Mouse (Mus musculus) brown adipose tissue, adult 24 weeks (tissue): ENCODE results near the gene Rbp3. TPM values are rescaled to one million over a fixed set of nuclear protein-coding genes. Genes with fewer than 3 reads are reported as not detected.

Experiments
- H3K27ac ChIP-seq: fragments of 200-500 bp; replicated peaks from 2 replicates; pipeline ENCODE4 v1.5.1; 2012; ENCODE audit warnings: low read depth, mild to moderate bottlenecking, low read length
- H3K4me1 ChIP-seq: fragments of 200-500 bp; 2 replicates; pipeline ENCODE4 v1.6.1; 2012; ENCODE audit warnings: low read length, mixed read lengths; ENCODE audit not compliant: control insufficient read depth, insufficient read depth, insufficient read length
- H3K4me3 ChIP-seq: fragments of 200-500 bp; 2 replicates; pipeline ENCODE4 v1.5.1; 2012; ENCODE audit warnings: low read depth, mild to moderate bottlenecking, low read length, moderate library complexity; ENCODE audit not compliant: insufficient read depth
- polyA plus RNA-seq: library from polyadenylated mRNA; stranded (reverse); fragments of >200 nt; gene quantifications from 2 replicates; pipeline ENCODE4 v1.2.4, GENCODE M21; 2012; ENCODE audit not compliant: missing spikeins, insufficient read depth, insufficient read length

Gene Rbp3
- polyA plus RNA-seq, 1 experiment, result not detected

DNA sequence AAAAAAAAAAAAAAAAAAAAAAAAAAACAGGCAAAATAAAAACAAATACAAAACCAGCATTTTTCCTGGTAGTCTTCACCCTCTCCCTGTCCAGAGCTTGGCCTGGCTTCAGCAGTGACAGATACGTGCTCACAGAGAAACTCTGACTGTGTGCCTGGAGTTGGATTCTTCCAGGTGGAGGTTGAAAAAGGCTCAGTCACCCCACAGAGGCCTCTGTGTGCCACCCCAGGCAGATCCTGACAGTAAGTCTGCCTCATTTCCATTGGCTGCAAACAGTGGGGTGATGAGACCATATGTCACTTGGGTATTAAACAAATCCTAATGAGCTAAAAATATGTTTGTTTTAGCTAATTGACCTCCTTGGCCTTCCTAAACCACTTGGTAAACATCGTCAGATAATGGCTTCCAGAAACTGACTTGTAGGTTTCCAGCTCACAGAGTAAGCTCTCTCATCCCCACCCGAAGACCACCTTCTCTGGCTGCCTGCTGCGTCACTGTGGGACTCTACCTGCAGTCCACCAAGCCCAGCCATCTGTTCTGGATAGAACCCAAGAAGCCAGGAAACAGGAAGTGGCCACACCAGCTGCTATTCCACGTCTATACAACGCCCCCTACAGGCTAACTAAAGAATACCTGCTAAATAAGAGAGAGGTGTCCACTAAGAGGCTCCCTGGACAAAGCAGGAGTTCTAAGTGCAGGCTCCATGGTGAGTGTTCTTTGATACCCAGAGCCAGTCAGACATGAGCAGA is 1.4 kb upstream of the Rbp3 start:
- H3K4me1 ChIP-seq, result no peaks in the 10 kb centered on the region
- H3K4me3 ChIP-seq, result no peak overlapping the region
- H3K27ac ChIP-seq, result no peak overlapping the region

DNA sequence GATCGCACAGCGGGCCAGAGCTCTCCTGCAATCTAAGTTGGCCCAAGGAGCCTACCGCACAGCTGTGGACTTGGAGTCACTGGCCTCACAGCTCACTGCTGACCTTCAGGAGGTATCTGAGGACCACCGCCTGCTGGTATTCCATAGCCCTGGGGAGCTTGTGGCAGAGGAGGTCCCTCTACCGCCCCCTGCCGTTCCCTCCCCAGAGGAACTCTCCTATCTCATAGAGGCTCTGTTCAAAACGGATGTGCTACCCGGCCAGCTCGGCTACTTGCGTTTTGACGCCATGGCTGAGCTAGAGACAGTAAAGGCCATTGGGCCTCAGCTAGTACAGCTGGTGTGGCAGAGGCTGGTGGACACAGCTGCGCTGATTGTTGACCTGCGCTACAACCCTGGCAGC is 2.3 kb downstream of the Rbp3 start:
- Histone ChIP-seq H3K4me1 (no peaks in the 10 kb centered on the region), H3K27ac (no peak overlapping the region), H3K4me3 (no peak overlapping the region)

DNA sequence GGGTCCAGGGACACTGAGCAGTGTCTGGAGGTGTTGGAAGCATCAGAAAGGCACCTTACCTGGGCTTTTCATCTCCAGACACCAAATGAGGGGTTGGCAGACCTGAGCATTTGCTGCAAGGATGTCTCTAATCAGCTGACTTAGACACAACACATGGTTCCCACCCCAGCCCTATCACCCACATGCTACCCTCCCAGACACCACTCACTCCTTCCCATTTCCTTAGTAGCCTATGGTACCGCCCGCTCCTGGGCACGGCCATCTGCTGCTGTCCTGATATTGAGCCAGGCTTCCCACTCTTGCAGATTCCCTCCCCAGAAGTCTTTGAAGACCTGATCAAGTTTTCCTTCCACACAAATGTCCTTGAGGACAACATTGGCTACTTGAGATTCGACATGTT is 4.4 kb downstream of the Rbp3 start:
- H3K4me3 ChIP-seq, result no peak overlapping the region
- H3K27ac ChIP-seq, result no peak overlapping the region
- no peaks in the 10 kb centered on the region for H3K4me1 ChIP-seq

DNA sequence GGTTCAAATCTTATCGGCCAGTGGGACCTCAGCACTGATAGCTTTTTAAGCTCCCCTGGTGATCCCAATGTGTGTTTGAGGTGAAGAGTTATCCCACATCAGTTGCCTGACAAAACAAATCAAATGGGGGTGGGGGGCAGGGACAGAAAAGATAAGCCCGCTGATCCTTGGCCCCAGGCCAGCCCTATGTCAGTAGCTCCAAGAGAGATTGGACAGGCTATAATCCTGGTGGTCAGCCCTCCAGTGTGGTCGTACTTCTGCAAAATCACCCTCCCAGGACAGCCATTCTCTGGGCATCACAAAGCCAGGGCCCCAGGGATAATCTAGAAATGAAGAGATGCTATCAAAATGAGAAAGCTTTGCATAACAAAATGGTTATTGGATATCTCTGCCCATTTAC is 5.0 kb downstream of the Rbp3 start:
- no peaks in the 10 kb centered on the region for H3K4me1 ChIP-seq
- H3K4me3 ChIP-seq, result no peak overlapping the region
- no peak overlapping the region for H3K27ac ChIP-seq

DNA sequence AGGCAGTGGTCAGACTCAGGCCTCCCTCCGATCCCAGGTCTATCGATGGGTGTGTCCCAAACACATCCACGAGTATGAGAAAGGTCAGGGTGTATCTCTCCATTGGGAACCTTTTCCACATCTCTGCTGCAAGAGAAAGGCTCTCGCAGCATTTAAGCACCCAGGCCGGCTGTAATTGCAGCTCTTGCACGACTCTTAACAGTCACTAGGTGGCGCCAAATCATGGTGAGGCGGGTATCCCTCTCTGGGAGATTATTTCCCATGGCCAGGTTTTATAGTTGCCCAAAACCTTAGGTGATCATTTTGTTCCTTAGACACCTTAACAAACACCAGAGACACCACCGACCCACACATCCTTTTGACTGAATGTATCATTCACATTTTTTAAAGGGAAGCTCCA is 5.5 kb downstream of the Rbp3 start:
- no peak overlapping the region for H3K27ac ChIP-seq
- no peak overlapping the region for H3K4me3 ChIP-seq
- no peaks in the 10 kb centered on the region for H3K4me1 ChIP-seq

DNA sequence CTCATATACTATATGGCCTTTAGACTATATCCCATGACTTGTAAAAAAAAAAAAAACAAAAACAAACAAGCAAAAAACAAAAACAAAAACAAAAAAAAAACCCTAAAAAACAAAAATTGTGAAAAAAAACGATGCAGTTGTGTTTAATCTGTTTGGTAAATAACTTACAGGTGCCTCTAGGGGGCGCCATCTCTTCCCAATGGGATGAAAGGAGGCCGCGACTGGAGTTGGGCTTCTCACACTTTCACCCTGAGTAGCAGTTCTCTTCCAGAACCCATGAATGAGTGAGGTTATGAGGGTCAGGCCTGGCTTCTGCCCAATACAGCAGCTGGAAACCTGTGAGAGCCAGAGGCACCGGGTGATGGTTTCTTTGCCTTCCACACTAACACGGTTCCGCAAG is 11.9 kb downstream of the Rbp3 start:
- Histone ChIP-seq H3K27ac (no peak overlapping the region), H3K4me1 (no peaks in the 10 kb centered on the region), H3K4me3 (no peak overlapping the region)

DNA sequence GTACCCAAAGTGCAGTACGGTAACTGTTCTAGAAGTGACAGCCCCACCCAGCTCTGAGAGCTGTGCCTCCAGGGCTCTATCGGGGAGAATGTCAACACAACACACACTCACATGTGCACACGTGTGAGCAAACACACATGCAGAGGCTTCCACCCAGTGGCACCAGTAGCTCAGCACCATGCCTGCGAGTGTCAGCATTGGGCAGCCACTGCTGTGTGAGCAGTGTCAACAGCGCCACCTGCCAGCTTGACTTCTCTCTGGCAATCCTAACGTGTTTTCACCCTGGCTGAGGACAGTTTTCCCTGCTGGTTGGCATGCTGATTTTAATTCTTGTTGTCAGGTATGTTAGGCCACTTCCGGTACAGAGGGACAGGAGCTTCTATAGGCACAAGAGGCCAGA is 18.9 kb downstream of the Rbp3 start:
- H3K27ac ChIP-seq, result no peak overlapping the region
- no peaks in the 10 kb centered on the region for H3K4me1 ChIP-seq
- no peak overlapping the region for H3K4me3 ChIP-seq

DNA sequence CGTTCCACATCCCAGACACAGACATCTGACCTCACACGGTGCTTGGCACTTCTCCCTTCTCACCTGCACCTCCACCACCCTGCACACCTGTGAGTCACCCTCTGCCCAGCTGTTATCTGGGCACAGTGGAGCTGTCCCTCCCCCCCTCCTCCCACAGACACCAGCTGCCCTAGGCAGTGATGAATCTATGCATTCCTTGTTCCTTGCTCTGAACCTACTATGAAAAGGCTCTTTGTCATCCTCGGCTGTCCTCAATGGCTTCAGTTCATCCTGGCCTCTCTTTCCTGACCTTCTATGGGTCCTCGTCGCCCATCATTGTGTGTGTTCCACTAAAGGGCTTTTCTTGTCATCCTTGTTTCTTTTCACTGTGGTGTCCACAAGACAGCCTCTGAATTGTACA is 20.9 kb downstream of the Rbp3 start:
- Histone ChIP-seq H3K4me3 (no peak overlapping the region), H3K4me1 (no peaks in the 10 kb centered on the region), H3K27ac (no peak overlapping the region)

DNA sequence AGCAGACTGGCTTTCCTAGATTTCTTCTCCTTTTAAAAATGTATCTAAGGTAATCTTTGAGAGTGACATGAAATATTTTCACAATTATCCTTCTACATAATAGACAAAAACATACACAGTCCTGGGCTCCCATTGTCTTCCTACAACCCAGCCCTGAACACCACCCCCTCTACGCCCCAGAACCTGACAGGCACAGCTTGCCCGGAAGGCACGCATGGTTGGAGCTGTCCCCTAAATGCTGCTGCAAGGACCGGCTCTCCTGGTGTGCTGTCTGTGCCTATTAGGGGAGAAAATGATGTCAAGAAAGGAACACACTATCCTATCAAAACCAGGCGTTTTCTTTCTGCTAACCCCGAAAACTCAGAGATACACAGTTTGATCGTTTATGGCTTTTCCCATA is 23.9 kb downstream of the Rbp3 start:
- no peak overlapping the region for H3K4me3 ChIP-seq

DNA sequence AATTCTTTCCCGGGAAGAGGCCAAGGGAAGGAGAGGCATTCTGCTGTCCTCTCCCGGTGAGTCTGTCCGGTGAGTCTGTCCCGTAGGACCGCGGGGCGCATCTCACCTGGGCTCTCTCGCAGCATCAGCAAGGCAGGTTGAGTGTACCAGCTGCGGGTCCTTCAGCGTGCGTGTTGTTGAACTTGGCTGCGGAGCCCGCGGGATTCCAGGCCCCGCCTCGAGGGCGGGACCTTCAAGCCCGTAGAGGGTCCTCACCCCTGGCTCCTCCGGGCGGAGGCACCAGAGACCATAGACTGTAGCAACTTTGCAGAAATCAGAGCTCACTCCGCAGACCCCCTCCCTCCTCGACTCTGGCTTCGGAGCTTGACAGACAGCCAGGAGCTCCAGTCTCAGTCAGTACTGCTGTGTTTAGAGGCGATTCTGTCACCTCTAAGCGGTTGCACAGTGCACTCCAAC is 24.8 kb downstream of the Rbp3 start, which contains the start of gene Zfp488:
Zfp488 (minus strand) TSS at position 161 of the 456 bp plus-strand sequence.
- Histone ChIP-seq H3K27ac (no peak within 1 kb of the TSS), H3K4me1 (no peaks in the 10 kb centered on the region), H3K4me3 (no peak within 1 kb of the TSS)

More for the DNA sequence above, 23.9 kb downstream of the Rbp3 start:
- Histone ChIP-seq H3K4me1 (no peaks in the 10 kb centered on the region), H3K27ac (no peak overlapping the region)

DNA sequence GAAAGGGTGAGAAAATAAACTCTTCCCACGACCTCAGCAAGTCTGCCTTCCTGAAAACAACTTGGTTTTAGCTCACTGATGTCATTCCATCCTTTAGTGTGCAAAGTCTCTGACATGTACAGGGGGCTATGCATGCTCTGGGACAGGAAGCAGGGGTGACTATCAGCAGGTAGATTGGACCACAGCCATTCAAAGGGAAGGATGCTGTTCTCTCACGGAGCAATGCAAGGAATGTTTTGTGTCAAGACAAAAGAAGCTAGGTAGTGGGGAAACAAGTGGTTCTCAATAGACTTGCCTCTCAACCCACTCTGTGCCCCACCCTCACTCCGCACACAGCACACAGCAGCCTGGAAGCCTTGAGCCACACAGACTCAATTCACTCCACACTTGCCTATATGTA is 35.4 kb downstream of the Rbp3 start:
- H3K27ac ChIP-seq, result no peak overlapping the region
- H3K4me3 ChIP-seq, result no peak overlapping the region
- H3K4me1 ChIP-seq, result no peaks in the 10 kb centered on the region

DNA sequence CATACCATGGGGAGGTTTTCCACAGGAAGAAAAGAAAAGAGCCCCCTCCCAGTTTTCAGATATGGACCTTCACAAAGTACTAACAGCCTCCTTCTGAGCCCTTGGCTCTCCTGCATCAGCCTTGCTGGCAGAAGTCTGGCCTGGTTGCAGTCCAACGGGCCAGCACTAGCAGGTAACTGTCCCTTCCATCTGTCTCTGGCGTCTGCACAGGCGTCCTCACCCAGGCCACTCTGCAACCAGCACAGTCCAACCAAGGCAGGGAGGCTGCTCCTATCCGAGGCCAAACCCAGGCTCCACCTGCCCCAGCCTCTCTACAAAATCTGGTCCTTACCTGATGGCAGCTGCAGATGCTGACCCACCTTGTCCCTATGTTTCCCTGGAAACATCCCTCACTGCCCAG is 38.2 kb downstream of the Rbp3 start:
- Histone ChIP-seq H3K4me3 (no peak overlapping the region), H3K4me1 (no peaks in the 10 kb centered on the region)

DNA sequence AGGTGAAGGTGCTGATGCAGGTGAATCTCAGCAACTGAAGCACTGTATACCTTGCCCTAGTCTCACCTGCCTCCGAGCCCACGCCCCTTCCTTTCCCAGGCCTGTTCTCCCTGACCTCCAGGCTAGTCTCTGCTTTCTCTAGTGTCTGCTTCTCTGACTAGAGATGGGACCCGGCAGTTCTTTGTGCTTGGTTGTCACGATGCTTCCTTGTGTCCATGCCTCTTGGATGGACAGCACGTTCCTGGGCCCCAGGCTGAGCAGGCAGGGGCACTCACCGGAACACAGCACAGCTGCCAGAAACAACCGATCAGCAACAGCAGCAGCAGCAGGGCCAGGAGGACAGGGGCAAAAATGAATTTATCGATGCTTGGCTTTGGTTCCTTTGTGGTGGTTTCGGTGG is 39.2 kb downstream of the Rbp3 start:
- no peak overlapping the region for H3K27ac ChIP-seq

More for the DNA sequence above, 38.2 kb downstream of the Rbp3 start:
- no peak overlapping the region for H3K27ac ChIP-seq

DNA sequence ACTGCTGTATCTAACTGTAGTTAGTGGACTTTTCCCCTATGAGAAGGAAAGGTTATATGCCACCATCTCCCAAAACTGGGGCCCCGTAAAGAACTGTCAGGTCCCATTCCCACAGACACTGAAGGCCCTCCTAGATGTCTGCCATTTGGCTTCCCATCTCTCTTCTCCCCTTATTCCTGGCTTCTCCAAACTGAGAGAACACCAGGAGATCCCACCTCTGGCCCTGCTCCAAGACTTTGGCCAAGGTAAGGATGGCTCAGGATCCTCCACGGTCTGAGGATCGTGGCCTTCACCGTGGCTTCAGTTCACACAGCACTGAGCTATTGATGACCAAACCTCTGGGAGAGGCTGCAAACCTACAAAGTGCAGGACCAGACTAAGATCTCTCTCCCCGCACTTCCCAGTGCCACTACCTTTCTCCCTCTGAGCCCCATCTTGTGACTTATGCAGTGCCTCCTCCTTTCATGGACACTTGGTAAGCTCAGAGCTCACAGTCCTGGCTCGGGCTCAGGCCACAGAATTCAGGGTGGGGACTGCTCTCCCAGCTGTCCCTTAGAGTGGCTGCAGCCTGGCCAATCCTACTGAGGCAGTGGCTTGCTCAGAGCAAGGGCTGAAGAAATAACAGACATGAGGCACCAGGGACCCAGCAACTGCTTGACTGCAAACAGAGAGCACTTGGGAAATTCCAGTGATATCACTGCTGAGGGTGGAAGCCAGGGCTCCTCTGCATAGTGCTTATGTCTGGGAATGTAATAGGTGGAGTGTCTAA is 39.9 kb downstream of the Rbp3 start:
- no peak overlapping the region for H3K4me3 ChIP-seq
- H3K4me1 ChIP-seq, result no peaks in the 10 kb centered on the region
- no peak overlapping the region for H3K27ac ChIP-seq

More for the DNA sequence above, 39.2 kb downstream of the Rbp3 start:
- Histone ChIP-seq H3K4me1 (no peaks in the 10 kb centered on the region), H3K4me3 (no peak overlapping the region)

DNA sequence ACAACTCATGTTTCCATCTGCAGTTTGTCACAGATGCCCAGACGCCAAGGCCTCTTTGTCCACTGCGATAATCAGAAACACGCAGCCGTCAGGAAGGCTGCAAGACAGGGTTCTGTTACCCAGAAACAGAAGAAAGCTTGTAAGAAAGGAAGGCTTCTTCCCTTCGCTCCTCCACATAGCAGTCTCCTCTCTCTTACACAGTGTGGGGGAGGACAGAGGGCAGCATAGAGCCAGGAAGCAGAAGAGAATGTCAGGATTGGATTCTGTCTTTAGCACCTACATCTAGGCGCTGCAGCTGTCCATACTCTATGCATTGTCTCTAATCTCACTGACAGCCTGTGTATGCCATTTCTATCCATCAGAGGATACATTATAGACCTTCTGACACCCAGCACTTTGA is 43.6 kb downstream of the Rbp3 start:
- H3K27ac ChIP-seq, result no peak overlapping the region
- no peak overlapping the region for H3K4me3 ChIP-seq
- H3K4me1 ChIP-seq, result no peaks in the 10 kb centered on the region

DNA sequence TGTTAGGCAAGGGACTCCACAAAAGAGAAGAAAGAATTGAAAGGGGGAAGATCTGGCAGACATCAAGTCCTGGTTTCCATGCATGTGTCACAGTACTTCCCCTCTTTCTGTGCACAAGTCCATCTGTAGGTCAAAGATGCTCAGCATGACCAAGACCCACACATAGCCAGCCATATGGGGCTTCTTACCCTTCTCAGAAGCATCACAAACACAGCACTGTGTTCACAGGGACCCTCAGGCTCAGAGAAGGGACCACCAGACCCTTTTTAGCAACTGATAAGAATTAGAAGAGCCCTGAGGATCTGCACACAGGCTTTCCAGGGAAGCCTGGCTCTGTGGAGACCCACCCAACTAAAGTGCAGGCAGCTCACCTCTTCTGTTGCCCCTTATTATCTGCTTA is 46.3 kb downstream of the Rbp3 start:
- no peak overlapping the region for H3K27ac ChIP-seq

More for the DNA sequence above, 46.3 kb downstream of the Rbp3 start:
- no peaks in the 10 kb centered on the region for H3K4me1 ChIP-seq
- no peak overlapping the region for H3K4me3 ChIP-seq
